Mouse (Mus musculus) adrenal gland, postnatal 4 days (tissue): ENCODE results near the gene Cyp2c23. TPM values are rescaled to one million over a fixed set of nuclear protein-coding genes. Genes with fewer than 3 reads are reported as not detected.
A peak's percentile ranks its signal among the peaks of the same experiment; 100 is the strongest.

Experiments
- DNase-seq, 2 experiments: peaks; one replicate each; pipeline ENCODE4 v3.0.0; 2021 to 2022; ENCODE audit warnings: low spot score in 2 of 2, mixed read lengths in 2 of 2
- long read RNA-seq, 2 experiments: library from polyadenylated mRNA; stranded (forward); transcript quantifications; one replicate each; pipeline ENCODE4 v2.0.0; 2021
- total RNA-seq, 2 experiments: library from RNA; stranded (reverse); gene quantifications; 2 replicates each; pipeline ENCODE4 v1.2.3; 2021

Cyp2c23 gene
- 10 to 100 TPM in 1 of 2 experiments, under 1 TPM in 1; 0.90 to 16.8 TPM for total RNA-seq
- long read RNA-seq, experiment 1, transcript Cyp2c23-201 (9 exons, 1,916 nt): major isoform, 10 of 11 reads
- long read RNA-seq, experiment 1, partial matches to known transcripts: 1 of 11 reads
- long read RNA-seq, experiment 1, other reads (novel, unspliced or antisense): 0 of 11 reads
- long read RNA-seq, experiment 2, partial matches to known transcripts: 1 of 1 reads
- long read RNA-seq, experiment 2, other reads (novel, unspliced or antisense): 0 of 1 reads

DNA sequence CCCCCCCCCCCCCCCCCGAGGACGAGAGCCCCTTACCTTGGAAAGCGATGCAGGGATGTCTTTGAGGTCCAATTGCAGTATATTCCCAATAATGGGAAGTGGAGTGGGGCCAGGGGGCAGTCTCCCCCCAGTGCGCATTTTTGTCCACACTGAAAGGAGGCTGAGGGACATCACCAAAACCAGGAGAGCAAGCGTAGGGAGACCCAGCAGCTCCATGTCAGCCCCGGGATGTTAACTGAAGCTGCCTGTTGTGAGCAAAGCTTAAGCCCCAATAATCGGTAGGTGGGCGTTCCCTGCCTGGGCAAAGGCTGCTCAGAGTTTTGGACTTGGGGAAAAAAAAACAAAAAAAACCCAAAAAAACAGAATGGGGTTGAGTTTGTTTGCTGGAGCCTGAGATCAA, at the start of gene Cyp2c23:
Gene Cyp2c23, minus strand, starts transcription at position 237 of the 400 bp plus-strand sequence.
- no peak for DNase-seq

GRCm38 (mm10) chr19:44077024-44077423, 48.0 kb upstream of the Cyp2c23 start:
- DNase-seq: no peak

DNA sequence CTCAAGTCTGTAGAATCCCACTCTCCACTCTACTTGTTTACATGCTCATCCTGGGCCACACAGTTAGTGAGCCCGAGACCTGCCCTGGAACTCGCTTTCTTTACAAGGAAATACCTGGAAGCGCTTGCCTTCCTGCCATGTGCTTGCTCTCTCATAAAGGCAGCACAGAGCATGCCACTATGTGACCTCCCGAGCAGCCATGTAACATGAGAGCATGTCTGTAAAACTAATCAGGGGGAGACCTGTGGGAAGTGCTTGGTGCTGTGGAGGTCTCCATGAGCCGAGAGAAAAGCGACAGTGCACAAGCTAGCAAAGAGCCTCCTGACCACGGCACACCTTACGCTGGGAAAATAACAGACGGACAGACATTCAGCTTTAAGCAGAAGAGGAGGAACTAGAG, 47.4 kb upstream of the Cyp2c23 start:
- DNase-seq: no peak

DNA sequence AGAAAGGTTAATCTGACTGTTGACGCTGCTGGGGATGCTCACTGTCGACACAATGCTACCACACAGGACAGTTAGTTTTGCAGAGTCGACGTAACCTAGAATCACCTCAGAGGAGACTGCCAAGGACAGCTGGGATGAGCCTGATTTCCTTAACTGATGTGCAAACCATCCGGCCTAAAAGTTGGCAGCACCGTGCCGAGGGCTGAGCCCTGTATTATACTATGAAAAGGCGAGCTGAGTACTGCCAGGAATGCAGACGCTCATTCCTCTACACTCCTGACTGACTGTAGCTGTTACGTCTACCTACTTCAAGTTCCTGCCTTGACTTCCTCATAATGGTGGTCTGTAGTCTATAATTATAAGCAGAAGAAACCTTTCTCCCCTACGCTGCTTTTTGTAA, 46.0 kb upstream of the Cyp2c23 start:
- DNase-seq: no peak

DNA sequence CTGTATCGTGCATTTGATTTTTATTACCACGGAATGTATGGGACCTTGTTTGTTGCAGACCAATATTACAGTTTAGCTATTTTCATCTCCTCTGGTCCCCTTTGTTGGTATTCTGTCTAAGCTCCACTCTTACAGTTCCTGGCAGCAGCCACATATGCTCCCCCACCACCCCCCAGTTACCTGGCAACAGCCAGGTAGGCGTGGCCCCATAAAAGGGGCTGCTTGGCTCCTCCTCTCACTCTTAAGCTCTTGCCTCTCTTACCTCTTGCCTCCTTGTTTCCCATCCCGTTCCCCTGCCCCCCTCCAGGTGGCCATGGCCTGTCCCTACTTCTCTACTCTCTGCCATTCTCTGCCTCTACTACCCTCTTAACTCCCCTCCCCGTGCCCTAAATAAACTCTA, 42.2 kb upstream of the Cyp2c23 start:
- no peak for DNase-seq

- no peak for DNase-seq
Measured at GRCm38 (mm10) chr19:44069914-44070232, 40.9 kb upstream of the Cyp2c23 start.

DNA sequence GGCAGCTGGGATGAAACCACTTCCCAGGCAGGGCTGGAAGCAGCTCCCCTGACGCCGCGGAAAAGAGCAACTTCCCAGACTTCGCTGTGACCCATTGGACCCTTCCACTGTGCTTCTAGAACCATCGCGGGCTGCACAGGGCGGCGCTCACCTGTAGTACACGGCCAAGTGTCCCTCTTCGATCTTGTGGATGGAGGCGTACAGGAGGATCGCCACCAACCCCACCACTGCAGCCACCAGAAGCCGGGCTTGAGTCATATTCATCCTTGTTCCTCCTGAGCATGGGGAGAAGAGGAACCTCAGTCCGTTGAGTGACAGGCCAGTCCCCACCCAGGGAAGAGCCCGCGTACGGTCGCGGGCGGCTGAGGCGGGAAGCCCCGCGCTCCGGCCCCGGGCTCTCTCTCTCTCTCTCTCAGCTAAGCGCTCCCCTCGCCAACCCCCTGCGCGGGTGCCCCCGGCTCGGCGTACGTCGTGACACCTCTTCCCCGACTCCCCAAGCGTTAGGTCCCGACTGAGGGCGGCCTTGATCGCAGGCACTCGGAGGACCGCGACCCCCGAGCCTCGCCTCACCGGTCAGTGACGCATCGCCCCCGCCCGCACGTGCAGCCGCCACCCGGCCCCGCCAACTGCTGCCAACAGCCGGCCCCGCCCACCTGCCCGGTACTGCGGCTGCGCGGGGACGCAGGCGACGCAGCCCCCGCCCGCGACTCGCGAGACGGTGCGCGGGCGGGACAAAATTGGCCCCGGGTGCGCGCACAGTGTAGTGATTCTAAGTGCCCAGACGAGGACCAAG, 40.3 kb upstream of the Cyp2c23 start, which contains the start of gene Erlin1:
Gene Erlin1, minus strand, starts transcription at position 665 of the 793 bp plus-strand sequence.
- peak; percentile 72 to 84 for DNase-seq

DNA sequence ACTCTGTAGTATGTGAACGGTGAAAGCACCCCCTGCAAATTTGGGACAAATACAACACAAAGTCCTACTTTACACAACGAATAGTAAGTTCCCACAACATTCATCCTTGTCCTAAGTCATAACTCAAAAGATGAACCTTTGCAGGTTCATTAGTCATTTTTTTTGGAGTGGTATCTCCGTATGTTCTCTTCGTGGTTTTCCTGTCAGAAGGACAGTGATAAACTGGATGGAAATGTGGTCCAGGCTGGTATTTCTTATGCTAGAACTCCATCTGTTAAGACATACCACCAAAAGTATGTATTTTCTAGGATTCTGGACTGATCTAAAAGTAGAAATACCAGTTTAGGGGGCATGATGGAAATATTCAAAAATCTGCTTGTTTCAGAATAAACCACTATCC, 39.2 kb upstream of the Cyp2c23 start:
- DNase-seq: no peak

GRCm38 (mm10) chr19:44067323-44068049, 38.5 kb upstream of the Cyp2c23 start:
- DNase-seq: no peak

GRCm38 (mm10) chr19:44064734-44065133, 35.7 kb upstream of the Cyp2c23 start:
- DNase-seq: no peak

- DNase-seq: no peak
Measured at GRCm38 (mm10) chr19:44063773-44064172, 34.8 kb upstream of the Cyp2c23 start.

- no peak for DNase-seq
Measured at GRCm38 (mm10) chr19:44060226-44060625, 31.2 kb upstream of the Cyp2c23 start.

DNA sequence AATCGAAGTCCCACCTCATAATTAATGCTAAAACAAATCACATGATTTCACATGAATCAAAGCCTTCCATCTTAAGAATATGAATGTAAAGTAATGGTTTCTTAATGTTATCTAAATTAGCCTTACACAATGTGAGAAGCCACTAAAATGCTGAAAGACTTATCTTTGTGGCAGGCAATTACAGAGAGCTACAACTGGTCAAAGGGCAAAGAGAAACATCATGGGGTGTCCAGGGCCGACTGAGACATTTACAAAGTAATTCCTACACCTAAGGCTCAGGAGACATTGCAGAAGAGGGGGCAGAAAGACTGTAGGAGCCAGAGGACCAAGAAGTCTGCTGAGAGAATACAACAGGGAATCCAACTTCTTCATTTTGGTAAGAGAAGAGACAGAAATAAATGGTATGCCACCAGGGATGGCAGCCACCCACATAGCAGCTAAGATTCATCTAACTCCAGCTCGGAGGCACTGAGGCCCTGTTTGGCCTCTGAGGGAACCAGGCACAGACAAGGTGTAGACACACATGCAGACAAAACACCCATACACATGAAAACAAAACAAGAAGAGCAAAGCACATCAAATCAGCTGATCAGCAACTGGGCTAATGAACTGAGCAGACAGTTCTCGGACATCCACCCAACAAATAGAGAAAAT, 26.3 kb upstream of the Cyp2c23 start:
- DNase-seq: no peak

DNA sequence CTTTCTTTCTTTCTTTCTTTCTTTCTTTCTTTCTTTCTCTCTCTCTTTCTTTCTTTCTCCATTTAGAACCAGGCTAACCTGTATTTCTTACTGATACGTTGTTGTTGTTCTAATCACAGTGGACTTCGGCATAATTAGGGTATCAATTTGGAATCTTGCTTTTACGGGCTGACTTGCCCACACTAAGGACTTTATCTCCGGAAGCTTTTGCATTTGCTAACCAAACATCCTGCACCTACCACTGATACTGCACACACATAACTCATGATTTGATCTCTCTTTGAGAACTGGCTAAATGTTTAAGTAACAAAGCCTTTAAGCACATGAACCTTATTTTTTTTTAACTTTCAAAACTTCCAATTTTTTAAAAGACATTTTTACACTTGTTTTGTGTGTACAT, 21.4 kb upstream of the Cyp2c23 start:
- no peak for DNase-seq

DNA sequence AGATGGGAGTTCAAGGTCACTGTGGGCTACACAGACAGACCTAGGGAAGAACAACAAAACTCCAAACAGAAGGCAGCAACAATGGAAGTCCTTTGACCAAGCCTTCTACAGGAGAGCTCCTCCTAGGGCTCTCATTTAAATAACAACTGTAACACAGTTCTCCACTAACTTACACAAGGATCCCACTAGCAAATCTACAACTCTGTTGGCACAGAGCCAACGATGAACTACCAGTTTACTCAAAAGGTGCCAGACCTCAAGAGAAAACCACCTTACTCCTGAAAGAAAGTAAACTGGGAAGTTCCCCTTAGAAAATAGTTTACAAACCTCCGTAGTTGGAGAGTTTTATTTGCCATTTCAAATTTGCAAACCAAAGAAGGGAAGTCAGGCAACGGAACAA, 20.3 kb upstream of the Cyp2c23 start:
- DNase-seq: no peak

GRCm38 (mm10) chr19:44045847-44046246, 16.8 kb upstream of the Cyp2c23 start:
- DNase-seq: no peak

GRCm38 (mm10) chr19:44042121-44042520, 13.1 kb upstream of the Cyp2c23 start:
- DNase-seq: no peak

DNA sequence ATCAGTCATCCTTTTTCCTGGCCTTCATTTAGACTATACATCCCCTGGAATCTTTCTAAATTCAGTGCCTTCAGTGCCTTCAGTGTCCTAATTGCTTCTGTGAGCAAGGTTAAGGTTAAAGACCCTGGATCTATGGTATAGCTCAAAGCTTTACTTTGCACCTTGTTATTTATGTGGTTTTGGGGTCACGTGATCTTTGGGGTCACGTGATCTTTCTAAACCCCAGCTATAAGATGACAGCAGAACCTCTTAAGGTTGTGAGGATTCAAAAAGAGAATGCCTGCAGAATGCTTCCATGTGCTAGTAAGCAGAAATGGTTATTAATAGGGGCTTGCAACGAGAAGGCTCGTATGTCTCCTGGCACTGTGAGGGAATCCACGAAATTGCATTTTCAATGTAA, 4.4 kb upstream of the Cyp2c23 start:
- no peak for DNase-seq

GRCm38 (mm10) chr19:44032046-44032744, 3.2 kb upstream of the Cyp2c23 start:
- no peak for DNase-seq

GRCm38 (mm10) chr19:44030024-44030423, 1.0 kb upstream of the Cyp2c23 start:
- DNase-seq: no peak

GRCm38 (mm10) chr19:44026956-44027530, 2.0 kb downstream of the Cyp2c23 start:
- DNase-seq: no peak
